Mouse (Mus musculus) midbrain, embryonic 15.5 days (tissue): ENCODE measurements at regions not wholly inside any gene's neighbourhood (a gene's known extent, or its start where the extent isn't known, plus 50 kb on each side); places are given as distances from the start of the nearest gene placed in this dataset.

Experiments used
- ATAC-seq: fragments of 200-750 bp; cut with Nextera tagmentation; replicated peaks from 2 replicates; pipeline ENCODE4 v1.8.0; 2017; ENCODE audit warnings: moderate TSS enrichment
- H3K27ac ChIP-seq: fragments of 300-500 bp; sonication (generic); 2 replicates; pipeline ENCODE4 v1.5.1; 2015; ENCODE audit warnings: mild to moderate bottlenecking, inconsistent platforms
- H3K27me3 ChIP-seq: fragments of 300-500 bp; sonication (generic); replicated peaks from 2 replicates; pipeline ENCODE4 v1.6.1; 2015; ENCODE audit warnings: inconsistent platforms
- H3K36me3 ChIP-seq: fragments of 300-500 bp; sonication (generic); replicated peaks from 2 replicates; pipeline ENCODE4 v1.6.1; 2015; ENCODE audit warnings: inconsistent platforms
- H3K4me1 ChIP-seq: fragments of 300-500 bp; sonication (generic); 2 replicates; pipeline ENCODE4 v1.6.1; 2015; ENCODE audit warnings: inconsistent platforms
- H3K4me2 ChIP-seq: fragments of 300-500 bp; sonication (generic); 2 replicates; pipeline ENCODE4 v1.6.1; 2015; ENCODE audit warnings: inconsistent platforms, mild to moderate bottlenecking, moderate library complexity
- H3K4me3 ChIP-seq: fragments of 300-500 bp; sonication (generic); 2 replicates; pipeline ENCODE4 v1.5.1; 2015; ENCODE audit warnings: mild to moderate bottlenecking, inconsistent platforms
- H3K9ac ChIP-seq: fragments of 300-500 bp; sonication (generic); 2 replicates; pipeline ENCODE4 v1.6.1; 2015; ENCODE audit warnings: mild to moderate bottlenecking, inconsistent platforms
- H3K9me3 ChIP-seq: fragments of 300-500 bp; sonication (generic); 2 replicates; pipeline ENCODE4 v1.6.1; 2016; ENCODE audit warnings: inconsistent platforms
- WGBS: fragments of 180-500 bp; shearing (Covaris S2); methylation state at CpG from one replicate; pipeline ENCODE4 v1.1.7; 2015; ENCODE audit warnings: mixed read lengths; 5-methylcytosine and 5-hydroxymethylcytosine counted together

- 92% methylated on average over 2 of the region's 2 CpGs for WGBS
- Histone ChIP-seq H3K4me2 (no peak overlapping the region), H3K36me3 (no peaks in the 10 kb centered on the region), H3K27me3 (no peaks in the 10 kb centered on the region), H3K4me3 (no peak overlapping the region), H3K9ac (no peak overlapping the region), H3K4me1 (no peaks in the 10 kb centered on the region), H3K9me3 (no peaks in the 10 kb centered on the region), H3K27ac (no peak overlapping the region)
- ATAC-seq, result no peak
Measured at GRCm38 (mm10) chr8:89415287-89415686, 371.3 kb upstream of the Sall1 start.

GRCm38 (mm10) chr8:89412500-89412899 lies 368.5 kb upstream of the Sall1 start:
- WGBS, result 73% methylated on average over 8 of the region's 8 CpGs
- H3K36me3 ChIP-seq, result no peaks in the 10 kb centered on the region
- H3K4me2 ChIP-seq, result no peak overlapping the region
- no peak overlapping the region for H3K4me3 ChIP-seq
- H3K4me1 ChIP-seq, result no peaks in the 10 kb centered on the region
- H3K27ac ChIP-seq, result no peak overlapping the region
- no peak overlapping the region for H3K9ac ChIP-seq
- no peaks in the 10 kb centered on the region for H3K9me3 ChIP-seq
- ATAC-seq, result no peak
- H3K27me3 ChIP-seq, result no peaks in the 10 kb centered on the region

- no peak overlapping the region for H3K9ac ChIP-seq
- no peak overlapping the region for H3K27ac ChIP-seq
- WGBS, result 42% methylated on average over 7 of the region's 7 CpGs
Measured at GRCm38 (mm10) chr8:89412046-89412445, 368.1 kb upstream of the Sall1 start.

GRCm38 (mm10) chr8:89406688-89407087 lies 362.7 kb upstream of the Sall1 start:
- Histone ChIP-seq H3K9ac (no peak overlapping the region), H3K4me3 (no peak overlapping the region), H3K27ac (no peak overlapping the region), H3K4me1 (no peaks in the 10 kb centered on the region), H3K36me3 (no peaks in the 10 kb centered on the region), H3K27me3 (no peaks in the 10 kb centered on the region), H3K9me3 (no peaks in the 10 kb centered on the region), H3K4me2 (no peak overlapping the region)
- 88% methylated on average over 5 of the region's 5 CpGs for WGBS
- ATAC-seq, result no peak

More at GRCm38 (mm10) chr8:89412046-89412445, 368.1 kb upstream of the Sall1 start:
- Histone ChIP-seq H3K36me3 (no peaks in the 10 kb centered on the region), H3K9me3 (no peaks in the 10 kb centered on the region), H3K4me2 (no peak overlapping the region), H3K4me1 (no peaks in the 10 kb centered on the region), H3K4me3 (no peak overlapping the region), H3K27me3 (no peaks in the 10 kb centered on the region)
- no peak for ATAC-seq

- Histone ChIP-seq H3K4me3 (no peak overlapping the region), H3K27me3 (no peaks in the 10 kb centered on the region), H3K9ac (no peak overlapping the region), H3K36me3 (no peaks in the 10 kb centered on the region), H3K4me2 (no peak overlapping the region), H3K9me3 (no peaks in the 10 kb centered on the region), H3K4me1 (no peaks in the 10 kb centered on the region), H3K27ac (no peak overlapping the region)
- WGBS, result 91% methylated on average over 3 of the region's 3 CpGs
- no peak for ATAC-seq
Measured at GRCm38 (mm10) chr8:89404287-89404686, 360.3 kb upstream of the Sall1 start.

DNA sequence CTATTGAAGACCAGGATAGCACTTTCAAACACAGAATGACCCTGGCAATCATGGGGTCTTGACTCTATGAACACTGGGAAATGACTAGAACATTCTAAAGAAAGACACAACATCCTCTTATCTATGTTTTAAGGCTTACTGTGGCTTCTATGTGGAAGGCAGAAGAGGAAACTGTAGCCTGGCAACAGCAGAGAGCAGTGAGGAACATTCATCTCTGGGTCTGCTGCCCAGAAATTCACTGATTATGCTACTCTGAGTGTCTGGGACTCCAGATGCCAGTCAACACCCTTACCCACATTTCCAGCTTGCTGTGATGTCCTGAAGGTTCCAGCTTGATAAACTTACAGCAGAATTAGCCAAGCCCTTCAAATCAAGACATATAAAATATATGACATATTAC lies 352.7 kb upstream of the Sall1 start:
- Histone ChIP-seq H3K9me3 (no peaks in the 10 kb centered on the region), H3K27me3 (no peaks in the 10 kb centered on the region), H3K4me1 (no peaks in the 10 kb centered on the region), H3K9ac (no peak overlapping the region), H3K4me2 (no peak overlapping the region), H3K4me3 (no peak overlapping the region), H3K27ac (no peak overlapping the region), H3K36me3 (no peaks in the 10 kb centered on the region)
- no peak for ATAC-seq

DNA sequence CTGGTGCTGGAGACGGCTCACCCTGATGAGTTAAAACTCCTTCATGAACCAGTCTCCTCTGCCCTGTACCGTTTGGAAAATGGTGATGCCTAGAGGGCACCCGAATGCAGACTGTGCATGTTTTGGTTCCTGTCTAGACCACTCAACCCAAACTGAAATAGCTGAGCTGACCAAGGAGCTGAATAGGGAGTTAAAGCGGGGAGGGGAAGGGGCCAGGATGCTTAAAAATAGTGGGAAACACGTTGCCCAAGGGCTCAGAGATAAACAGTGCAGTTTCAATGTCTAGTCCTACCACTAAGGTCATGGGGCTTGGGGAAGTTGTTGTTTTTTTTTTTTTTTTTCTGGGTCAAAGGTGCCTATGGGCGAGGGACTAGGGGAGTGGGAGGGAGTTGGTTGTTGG lies 348.8 kb upstream of the Sall1 start:
- no peaks in the 10 kb centered on the region for H3K27me3 ChIP-seq
- peaks cover 6% of the 10 kb centered on the region for H3K4me1 ChIP-seq
- 80% methylated on average over 6 of the region's 6 CpGs for WGBS
- no peaks in the 10 kb centered on the region for H3K36me3 ChIP-seq
- H3K4me2 ChIP-seq, result no peak overlapping the region
- H3K4me3 ChIP-seq, result no peak overlapping the region
- ATAC-seq, result no peak
- H3K27ac ChIP-seq, result no peak overlapping the region
- H3K9me3 ChIP-seq, result no peaks in the 10 kb centered on the region
- H3K9ac ChIP-seq, result no peak overlapping the region

- Histone ChIP-seq H3K4me1 (peaks cover 9% of the 10 kb centered on the region), H3K27ac (no peak overlapping the region), H3K27me3 (no peaks in the 10 kb centered on the region), H3K4me3 (no peak overlapping the region), H3K9me3 (no peaks in the 10 kb centered on the region), H3K4me2 (no peak overlapping the region), H3K9ac (no peak overlapping the region), H3K36me3 (no peaks in the 10 kb centered on the region)
- 45% methylated on average over 6 of the region's 6 CpGs for WGBS
- no peak for ATAC-seq
Measured at GRCm38 (mm10) chr8:89388761-89389160, 344.8 kb upstream of the Sall1 start.

- H3K27ac ChIP-seq, result no peak overlapping the region
- ATAC-seq, result no peak
- WGBS, result 12% methylated on average over 8 of the region's 8 CpGs
- no peaks in the 10 kb centered on the region for H3K9me3 ChIP-seq
- H3K36me3 ChIP-seq, result no peaks in the 10 kb centered on the region
- no peak overlapping the region for H3K9ac ChIP-seq
- no peaks in the 10 kb centered on the region for H3K27me3 ChIP-seq
- no peak overlapping the region for H3K4me3 ChIP-seq
- peaks cover 14% of the 10 kb centered on the region for H3K4me1 ChIP-seq
- no peak overlapping the region for H3K4me2 ChIP-seq
Measured at GRCm38 (mm10) chr8:89387295-89387694, 343.3 kb upstream of the Sall1 start.

DNA sequence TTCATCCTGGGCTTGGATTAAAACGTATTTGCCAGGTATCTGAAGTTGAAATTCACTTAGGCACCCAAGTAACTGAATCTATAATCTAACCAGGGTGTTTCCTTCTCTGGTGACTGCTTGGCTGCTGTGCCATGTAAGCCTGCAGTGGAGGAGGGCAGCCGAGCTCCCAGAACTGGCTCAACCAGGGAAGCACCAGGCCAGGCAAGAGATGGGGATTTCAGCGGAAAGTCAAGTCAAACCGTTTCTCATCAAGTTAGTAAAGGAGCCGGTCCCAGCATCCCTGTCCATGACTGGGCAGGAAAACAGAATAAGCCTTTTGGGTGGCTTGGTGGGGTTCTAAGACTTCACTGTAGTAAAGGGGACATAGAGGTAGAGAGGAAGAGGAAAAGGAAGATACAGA lies 341.1 kb upstream of the Sall1 start:
- H3K9ac ChIP-seq, result no peak overlapping the region
- no peak overlapping the region for H3K27ac ChIP-seq
- ATAC-seq, result no peak
- H3K4me1 ChIP-seq, result peaks cover 14% of the 10 kb centered on the region
- no peaks in the 10 kb centered on the region for H3K9me3 ChIP-seq
- WGBS, result 78% methylated on average over 5 of the region's 5 CpGs
- H3K36me3 ChIP-seq, result no peaks in the 10 kb centered on the region
- no peak overlapping the region for H3K4me3 ChIP-seq
- no peaks in the 10 kb centered on the region for H3K27me3 ChIP-seq
- H3K4me2 ChIP-seq, result no peak overlapping the region

DNA sequence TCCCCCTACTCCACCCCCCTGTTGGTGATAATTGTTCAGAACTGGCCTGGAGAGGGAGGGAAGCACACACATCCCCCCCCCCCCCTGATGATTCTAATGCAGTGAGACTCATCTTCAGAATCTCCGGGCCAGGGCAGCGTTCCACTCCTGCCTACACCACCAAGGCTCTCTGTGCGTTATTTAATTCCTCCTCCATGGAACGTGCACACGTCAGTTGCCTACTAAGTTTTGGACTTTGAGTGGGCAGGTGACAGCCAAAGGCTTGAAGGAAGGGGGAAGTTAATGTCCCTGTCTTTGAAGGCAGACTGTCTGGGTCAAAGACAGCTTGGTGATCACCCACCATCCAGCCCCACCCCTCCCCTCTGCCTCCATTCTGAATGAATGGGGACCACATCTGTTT lies 339.8 kb upstream of the Sall1 start:
- no peaks in the 10 kb centered on the region for H3K9me3 ChIP-seq
- H3K4me2 ChIP-seq, result no peak overlapping the region
- H3K9ac ChIP-seq, result no peak overlapping the region
- H3K4me1 ChIP-seq, result peaks cover 14% of the 10 kb centered on the region
- WGBS, result 44% methylated on average over 5 of the region's 5 CpGs
- H3K27me3 ChIP-seq, result no peaks in the 10 kb centered on the region
- no peak for ATAC-seq
- no peak overlapping the region for H3K27ac ChIP-seq
- no peaks in the 10 kb centered on the region for H3K36me3 ChIP-seq
- H3K4me3 ChIP-seq, result no peak overlapping the region

DNA sequence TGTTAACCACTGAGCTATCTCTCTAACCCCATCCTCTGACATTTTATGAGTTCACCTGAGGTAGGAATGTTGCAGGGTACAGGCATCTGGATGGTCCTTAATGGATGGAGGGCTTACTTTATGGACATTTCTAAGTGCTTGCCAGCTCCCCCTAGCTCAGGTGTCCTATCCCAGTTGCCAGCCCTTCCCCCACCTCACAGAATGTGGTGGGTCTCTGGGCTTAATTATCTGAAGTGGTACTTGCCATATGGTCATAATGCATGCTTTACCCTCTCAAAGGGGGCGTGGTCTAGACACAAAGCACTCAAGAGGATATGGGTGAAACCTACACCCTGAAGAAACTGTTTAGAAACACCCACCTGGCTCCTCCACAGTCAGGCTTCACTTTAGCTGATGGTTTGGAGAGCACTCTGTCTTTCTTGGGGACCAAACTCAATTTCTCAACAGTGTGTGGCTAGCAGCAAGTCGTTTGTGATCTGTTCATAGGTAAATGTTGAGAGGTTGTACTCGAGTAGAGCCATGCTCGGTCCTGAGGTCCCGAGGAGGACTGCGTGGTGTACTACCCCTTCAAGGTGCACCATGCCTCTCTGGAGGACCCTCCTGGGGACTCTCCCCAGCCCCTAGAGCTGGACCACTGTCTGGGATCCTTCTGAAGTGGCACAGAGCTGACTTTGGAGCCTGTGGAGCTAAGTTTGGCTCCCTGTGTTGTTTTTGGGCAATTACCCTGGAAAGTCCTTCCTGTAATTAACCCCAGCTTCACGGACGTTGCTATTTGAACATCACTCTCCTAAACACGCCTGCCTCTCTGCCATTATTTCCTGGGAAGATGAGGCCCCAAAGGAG lies 338.8 kb upstream of the Sall1 start:
- H3K4me1 ChIP-seq, result peaks cover 8% of the 10 kb centered on the region
- no peak overlapping the region for H3K9ac ChIP-seq
- no peak for ATAC-seq
- no peak overlapping the region for H3K4me2 ChIP-seq
- WGBS, result 56% methylated on average over 9 of the region's 9 CpGs
- H3K36me3 ChIP-seq, result no peaks in the 10 kb centered on the region
- no peaks in the 10 kb centered on the region for H3K27me3 ChIP-seq
- H3K9me3 ChIP-seq, result no peaks in the 10 kb centered on the region
- H3K27ac ChIP-seq, result no peak overlapping the region
- H3K4me3 ChIP-seq, result no peak overlapping the region

GRCm38 (mm10) chr8:89380436-89380835 lies 336.5 kb upstream of the Sall1 start:
- 71% methylated on average over 9 of the region's 9 CpGs for WGBS
- no peak overlapping the region for H3K4me3 ChIP-seq
- H3K4me2 ChIP-seq, result no peak overlapping the region
- no peaks in the 10 kb centered on the region for H3K27me3 ChIP-seq
- H3K27ac ChIP-seq, result no peak overlapping the region
- no peak overlapping the region for H3K9ac ChIP-seq
- no peaks in the 10 kb centered on the region for H3K9me3 ChIP-seq
- peaks cover 6% of the 10 kb centered on the region; the same call in 1 of the 2 replicates for H3K4me1 ChIP-seq
- no peaks in the 10 kb centered on the region for H3K36me3 ChIP-seq
- ATAC-seq, result no peak
